Mouse (Mus musculus) adrenal gland, adult 10 weeks (tissue): Measurements from ENCODE around the gene Abi3bp. TPM values are rescaled to one million over a fixed set of nuclear protein-coding genes. Genes with fewer than 3 reads are reported as not detected.

Experiments used
- polyA plus RNA-seq: library from polyadenylated mRNA; stranded (reverse); fragments of 350-450 nt; fragmentation: Illumina TruSeq; extraction: RNeasy Lipid Tissue Mini Kit (QIAGEN cat#74804); gene quantifications from one replicate; pipeline ENCODE4 v1.2.3, GENCODE M21; 2014; ENCODE audit warnings: low read depth, low replicate concordance

Abi3bp gene
- 13.2 TPM for polyA plus RNA-seq

DNA sequence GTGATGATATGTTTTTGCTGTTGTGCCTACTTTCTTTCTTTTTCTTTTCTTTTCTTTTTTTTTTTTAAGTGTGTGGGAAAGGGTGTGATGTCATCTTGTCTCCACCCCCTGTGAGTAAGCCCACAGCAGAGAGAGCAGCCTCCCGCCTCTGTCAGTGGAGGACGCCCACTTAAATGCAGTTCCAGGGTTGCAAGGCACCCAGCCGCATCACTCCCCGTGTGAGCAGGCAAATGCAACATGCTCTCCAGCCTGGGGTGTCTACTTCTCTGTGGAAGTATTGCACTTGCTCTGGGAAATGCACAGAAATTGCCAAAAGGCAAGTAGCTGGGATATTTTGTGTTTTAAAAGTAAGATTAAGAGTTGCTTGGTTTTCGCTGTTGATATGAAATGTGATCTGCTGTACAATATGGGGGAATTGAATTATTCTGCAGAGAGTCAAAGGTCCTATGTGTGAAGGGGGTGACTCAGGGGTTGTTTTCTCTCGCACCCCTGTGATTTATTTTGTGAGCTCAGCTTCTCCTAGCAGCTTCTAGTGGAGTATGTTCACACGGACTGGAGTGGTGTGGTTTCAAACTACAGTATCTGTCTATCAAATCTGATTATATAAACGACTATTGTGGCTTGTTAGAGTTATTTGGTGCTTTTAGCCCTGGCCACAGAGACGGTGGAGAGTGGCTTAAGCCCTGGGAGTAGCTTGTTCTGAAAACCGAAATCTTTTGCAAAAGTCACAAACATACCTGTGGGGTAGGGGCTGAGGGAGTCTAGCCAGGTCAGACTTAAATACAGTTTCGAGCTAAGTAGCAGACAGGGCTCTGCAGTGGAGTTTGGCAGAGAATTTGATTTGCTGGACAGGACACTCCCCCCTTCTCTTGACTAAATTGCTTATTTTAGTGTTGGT lies at the start of gene Abi3bp:
Abi3bp (plus strand) TSS at position 202 of the 898 bp plus-strand sequence.

DNA sequence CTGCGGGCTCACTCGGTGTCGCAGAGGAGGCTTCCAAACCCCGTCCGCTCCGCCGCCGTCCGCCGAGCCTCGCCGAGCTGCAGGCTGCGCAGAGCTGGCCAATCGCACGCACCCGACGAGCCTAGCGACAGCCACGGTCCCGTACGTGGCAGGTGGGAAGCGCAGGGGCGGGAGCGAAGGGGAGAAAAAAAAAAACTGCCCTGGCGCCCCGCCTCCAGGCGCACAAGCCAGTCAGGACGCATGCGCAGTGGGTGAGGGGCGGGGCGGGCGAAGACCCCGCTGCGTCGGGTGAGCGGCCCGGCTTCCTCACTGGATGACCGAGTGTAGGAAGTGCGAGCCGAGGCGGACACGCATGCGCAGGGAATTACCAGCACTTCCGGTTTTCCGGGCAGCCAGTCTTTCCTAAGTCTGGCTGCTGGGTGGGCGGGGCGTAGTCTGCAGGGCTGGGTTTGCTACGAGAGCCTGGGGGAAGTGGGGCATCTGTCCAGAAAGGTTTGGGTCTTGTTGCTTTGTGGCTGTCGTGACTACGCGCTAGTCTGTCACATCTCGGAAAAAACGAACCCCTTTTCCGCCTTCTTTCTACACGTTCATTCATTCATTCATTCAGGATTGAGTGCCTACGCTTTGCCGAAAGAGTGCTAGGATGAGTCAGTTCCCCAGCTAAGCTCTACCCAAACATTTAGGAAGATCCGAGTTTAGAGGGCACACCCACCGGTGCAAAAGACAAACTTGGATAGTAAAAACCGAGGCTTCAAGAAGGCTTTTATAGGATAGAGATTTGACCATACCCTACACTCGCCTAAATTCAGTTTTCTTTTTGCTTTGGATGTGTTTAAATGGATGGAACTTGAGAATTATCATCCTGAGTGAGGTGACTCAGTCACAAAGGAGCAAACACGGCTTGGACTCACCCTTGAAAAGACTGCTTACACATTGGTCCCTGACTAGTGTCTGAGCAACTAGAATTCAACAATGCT lies 239.8 kb downstream of the Abi3bp start, which contains the start of gene Tfg:
Tfg (minus strand) TSS at position 227 of the 977 bp plus-strand sequence.

Other genes starting within 250 kb of the Abi3bp start
- 358 TPM for gene Tfg, start 239.6 kb downstream of the Abi3bp start, polyA plus RNA-seq